Mouse (Mus musculus) stomach, postnatal 0 days (tissue): ENCODE measurements around the gene Tmod1.

Experiments used
- CTCF ChIP-seq: IDR thresholded peaks from 2 replicates; pipeline ENCODE4 v1.5.1; 2016; ENCODE audit warnings: antibody characterized with exemption, low read depth, mild to moderate bottlenecking, moderate library complexity
- EP300 ChIP-seq: optimal IDR thresholded peaks from 2 replicates; pipeline ENCODE3; 2016; ENCODE audit warnings: antibody characterized with exemption

- TF ChIP-seq CTCF (no peak), EP300 (no peak)
Observed at GRCm38 (mm10) chr4:46099132-46099531, 60.4 kb downstream of the Tmod1 start.
